Mouse (Mus musculus): ENCODE data around the gene Cetn4.

Cetn4 gene

DNA sequence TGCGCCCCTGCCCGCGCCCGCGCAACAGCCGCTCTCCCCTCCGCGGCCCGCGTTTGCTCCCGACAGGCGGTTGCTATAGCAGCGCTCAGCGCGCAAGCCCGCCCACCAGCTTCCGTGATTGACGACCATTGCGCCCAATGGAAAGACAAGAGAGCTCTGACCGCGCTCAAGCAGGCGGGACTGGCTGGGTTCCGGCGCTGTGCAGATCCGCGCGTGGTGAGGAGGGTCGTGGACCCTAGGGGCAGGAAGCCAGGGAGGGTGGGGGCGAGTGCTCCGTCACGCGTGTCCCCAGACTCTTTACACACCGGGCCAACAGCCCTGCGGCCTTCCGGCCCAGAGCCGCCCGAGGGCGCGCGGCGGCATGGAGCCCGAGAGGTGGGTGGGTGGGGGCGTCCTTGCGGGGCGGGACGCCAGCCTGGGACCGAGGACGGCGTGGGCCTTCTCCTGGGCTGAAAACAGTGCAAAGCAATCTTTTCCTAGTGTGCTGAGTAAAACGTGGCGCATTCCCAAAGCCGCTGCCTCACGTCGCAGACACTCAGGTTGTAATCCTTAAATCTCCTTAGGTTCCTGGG lies at the start of gene Cetn4, which contains the start of gene Bbs12:
TSS of gene Cetn4 (minus strand) at position 339 of the 572 bp plus-strand sequence.
TSS of gene Bbs12 (plus strand) at position 185 of the 572 bp plus-strand sequence.
- DNase-seq (ENCODE audit: low spot score in 2 of 2): peak; percentile 93 to 98

GRCm38 (mm10) chr3:37360729-37361128 lies 48.2 kb upstream of the Cetn4 start:
- no peak for DNase-seq (ENCODE audit: low spot score in 2 of 2)

GRCm38 (mm10) chr3:37354737-37355136 lies 42.2 kb upstream of the Cetn4 start:
- no peak for DNase-seq (ENCODE audit: low spot score in 2 of 2)

DNA sequence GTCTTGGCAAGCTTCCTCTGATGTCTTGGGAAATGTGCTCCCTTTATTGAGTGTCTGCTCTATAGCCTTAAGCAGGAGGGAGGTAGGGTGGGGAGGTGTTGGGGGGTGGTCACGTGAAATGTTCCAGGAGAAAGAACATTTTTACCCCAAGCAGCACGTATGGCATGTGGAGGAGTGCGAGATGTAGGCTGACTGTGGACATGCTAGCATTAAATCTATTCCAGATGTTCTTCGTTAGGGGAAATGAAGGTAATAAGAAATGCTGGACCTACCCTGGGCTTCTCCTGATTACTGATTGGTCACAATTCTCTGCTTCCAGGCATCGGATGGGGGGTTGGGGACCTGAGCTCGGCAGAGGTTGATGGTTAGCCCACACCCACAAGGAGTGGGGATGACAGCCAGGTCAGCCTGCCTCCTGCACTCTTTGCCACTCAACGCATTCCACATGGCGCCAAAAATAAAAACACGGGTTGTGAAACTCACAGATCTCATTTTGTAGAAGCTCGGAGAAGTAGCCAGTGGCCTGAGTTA lies 41.5 kb upstream of the Cetn4 start:
- no peak for DNase-seq (ENCODE audit: low spot score in 2 of 2)

- DNase-seq (ENCODE audit: low spot score in 2 of 2): no peak
These were observed 37.9 kb upstream of the Cetn4 start for GRCm38 (mm10) chr3:37350386-37350785.

DNA sequence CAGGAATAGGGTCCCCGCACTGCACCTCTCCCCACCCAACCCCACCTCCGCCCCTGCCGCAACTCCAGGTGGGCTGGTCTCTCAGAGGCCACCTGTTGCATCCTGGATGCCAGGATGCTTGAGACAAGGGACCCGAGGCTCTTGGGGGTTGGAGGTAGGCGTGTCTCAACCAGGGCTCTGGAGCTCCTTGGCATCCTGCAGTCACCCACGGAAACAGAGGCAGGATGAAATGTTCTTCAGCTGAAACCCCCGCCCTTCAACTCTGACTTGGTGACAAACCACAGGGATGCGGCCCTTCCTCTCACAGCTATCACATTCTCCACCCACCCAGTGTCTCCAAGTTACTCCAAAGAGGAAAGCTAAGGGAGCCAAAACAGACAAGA lies 36.6 kb upstream of the Cetn4 start:
- DNase-seq (ENCODE audit: low spot score in 2 of 2): no peak

- peak in 1 of 2 experiments; percentile 40 for DNase-seq (ENCODE audit: low spot score in 2 of 2)
These were observed 36.0 kb upstream of the Cetn4 start, which contains the start of gene Fgf2 for GRCm38 (mm10) chr3:37348221-37349165. Fgf2 (plus strand) TSS chr3:37348346.

- DNase-seq (ENCODE audit: low spot score in 2 of 2): no peak
These were observed 35.2 kb upstream of the Cetn4 start for GRCm38 (mm10) chr3:37347671-37348070.

GRCm38 (mm10) chr3:37342811-37343210 lies 30.3 kb upstream of the Cetn4 start:
- DNase-seq (ENCODE audit: low spot score in 2 of 2): no peak

DNA sequence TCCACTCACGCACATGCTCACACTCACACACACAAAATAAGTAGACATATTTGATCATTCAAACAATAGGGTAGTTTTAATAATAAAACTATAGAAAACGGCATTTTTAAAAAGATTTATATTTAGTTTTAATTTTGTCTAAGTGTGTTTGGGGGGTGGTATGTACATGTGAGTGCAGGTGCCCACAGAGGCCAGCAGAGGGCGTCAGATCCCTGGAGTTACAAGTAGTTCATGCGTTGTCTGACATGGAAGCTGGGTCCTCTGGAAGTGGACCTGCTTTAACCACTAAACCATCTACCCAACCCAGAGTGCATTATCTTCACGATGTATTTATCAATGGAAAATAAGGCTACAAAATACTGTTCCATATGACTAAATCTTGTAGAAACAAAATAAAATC lies 28.6 kb upstream of the Cetn4 start:
- no peak for DNase-seq (ENCODE audit: low spot score in 2 of 2)

GRCm38 (mm10) chr3:37334053-37334452 lies 21.5 kb upstream of the Cetn4 start:
- DNase-seq (ENCODE audit: low spot score in 2 of 2): no peak

GRCm38 (mm10) chr3:37331999-37332449 lies 19.5 kb upstream of the Cetn4 start:
- no peak for DNase-seq (ENCODE audit: low spot score in 2 of 2)

GRCm38 (mm10) chr3:37329963-37330362 lies 17.5 kb upstream of the Cetn4 start:
- no peak for DNase-seq (ENCODE audit: low spot score in 2 of 2)

DNA sequence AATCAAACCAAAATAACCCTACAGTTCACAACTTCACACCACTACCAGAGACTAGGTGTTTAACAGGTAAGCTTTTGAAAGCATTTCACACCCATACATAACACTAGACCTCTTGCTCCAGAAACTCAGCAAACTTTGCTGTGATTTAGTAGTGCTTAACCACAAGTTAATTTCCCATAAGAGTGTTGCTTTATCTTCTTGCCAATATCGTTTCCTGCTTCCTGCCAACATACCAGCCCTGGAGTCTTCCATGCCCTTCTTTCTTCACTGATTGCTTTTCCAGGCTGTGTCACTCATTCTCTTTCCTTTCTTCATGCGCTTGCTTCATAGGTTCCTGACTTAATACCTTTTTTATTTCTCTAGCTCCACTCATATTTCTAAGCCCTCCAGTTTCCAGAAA lies 16.0 kb upstream of the Cetn4 start:
- no peak for DNase-seq (ENCODE audit: low spot score in 2 of 2)

DNA sequence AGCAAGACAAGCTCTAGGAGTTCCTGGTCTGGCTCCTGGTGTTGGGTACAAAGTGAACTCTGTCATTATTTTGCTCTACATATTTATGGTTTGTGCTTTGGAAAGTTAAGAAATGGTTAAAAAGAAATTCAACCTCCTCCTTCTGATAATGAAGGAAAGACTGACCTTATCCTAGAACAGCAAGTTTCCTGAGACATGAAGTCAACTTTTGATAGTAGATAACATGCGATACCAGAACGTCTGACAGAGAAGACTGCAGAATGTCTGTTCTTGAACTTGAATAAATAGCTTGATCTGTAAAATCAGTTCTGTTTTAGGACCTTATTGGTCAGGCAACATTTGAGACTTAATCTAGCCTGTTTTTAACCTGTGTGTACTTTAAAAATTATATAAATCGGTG lies 14.1 kb upstream of the Cetn4 start:
- no peak for DNase-seq (ENCODE audit: low spot score in 2 of 2)

DNA sequence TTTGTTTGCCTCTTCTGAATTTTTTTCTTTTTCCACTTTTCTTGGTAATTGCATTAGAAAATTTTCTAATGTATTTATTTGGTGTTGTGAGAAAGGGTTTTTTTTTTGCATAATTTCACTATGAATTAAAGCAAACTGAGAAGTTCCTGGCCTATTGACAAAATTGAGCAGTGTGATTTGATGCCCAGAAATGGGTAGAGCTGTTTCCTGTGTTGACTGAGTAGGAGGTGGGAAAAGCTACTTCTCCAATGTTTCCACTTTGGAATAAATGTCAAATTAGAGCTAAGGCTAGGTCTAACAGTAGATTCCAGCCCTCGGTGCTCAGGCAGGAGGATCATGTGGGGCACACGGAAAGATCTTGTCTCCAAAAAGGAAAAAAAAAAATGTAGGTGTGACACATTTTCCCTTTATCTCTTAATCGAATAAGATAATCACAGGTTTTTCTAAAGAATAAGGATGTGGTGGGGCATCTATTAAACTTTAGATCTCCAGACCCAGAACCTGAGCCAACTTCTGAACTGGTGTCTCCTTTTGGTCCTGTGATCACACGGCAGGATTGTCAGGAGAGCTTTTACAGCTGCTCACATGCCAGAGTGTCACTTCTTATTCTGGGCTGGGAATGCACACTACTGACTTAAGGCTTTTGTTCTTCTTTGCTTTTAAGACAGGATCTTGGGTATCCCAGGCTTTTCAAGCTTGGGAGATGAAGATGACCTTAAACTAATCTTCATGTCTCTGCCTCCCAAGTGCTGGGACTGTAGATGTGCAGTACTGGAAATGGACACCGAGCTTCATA lies 13.0 kb upstream of the Cetn4 start:
- DNase-seq (ENCODE audit: low spot score in 2 of 2): no peak

GRCm38 (mm10) chr3:37324310-37324709 lies 11.8 kb upstream of the Cetn4 start:
- DNase-seq (ENCODE audit: low spot score in 2 of 2): no peak

- DNase-seq (ENCODE audit: low spot score in 2 of 2): no peak
These were observed 3.7 kb upstream of the Cetn4 start for GRCm38 (mm10) chr3:37316233-37316632.

DNA sequence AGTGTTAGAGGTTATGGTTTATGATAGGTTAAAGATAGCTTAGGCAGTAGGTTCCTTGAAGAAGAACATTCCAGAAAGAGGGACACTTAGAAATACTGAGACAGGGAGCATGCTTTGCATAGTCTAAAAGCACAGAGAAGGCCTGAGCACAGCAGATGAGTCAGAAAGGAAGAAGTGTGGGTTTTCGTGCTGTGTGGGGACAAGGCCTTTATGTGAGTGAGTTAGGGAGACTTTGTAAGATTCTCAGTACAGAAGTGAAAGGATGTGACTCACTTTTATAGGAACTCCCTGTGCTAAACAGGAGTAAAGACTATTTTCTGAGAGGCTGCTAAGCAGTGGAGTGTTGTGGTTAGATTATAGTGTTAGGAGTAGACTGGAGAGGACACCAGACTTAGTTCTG lies 863 bp upstream of the Cetn4 start:
- no peak for DNase-seq (ENCODE audit: low spot score in 2 of 2)

GRCm38 (mm10) chr3:37311897-37312369 lies 575 bp downstream of the Cetn4 start:
- DNase-seq (ENCODE audit: low spot score in 2 of 2): no peak

- no peak for DNase-seq (ENCODE audit: low spot score in 2 of 2)
These were observed 8.9 kb downstream of the Cetn4 start for GRCm38 (mm10) chr3:37303392-37304139.

Data from urinary bladder, postnatal 4 days (tissue).